Mouse (Mus musculus): ENCODE data around the gene C9orf72. TPM values are rescaled to one million over a fixed set of nuclear protein-coding genes. Genes with fewer than 3 reads are reported as not detected.
A peak's percentile ranks its signal among the peaks of the same experiment; 100 is the strongest.
"Not testable (repeated sequence)": the region's sequence is repeated elsewhere in the genome, so short reads cannot be mapped to it uniquely, and the experiment has no call there.

Gene C9orf72
- total RNA-seq (2021): 10 to 100 TPM; 22.6 to 24.9 TPM
- long read RNA-seq, experiment 1, transcript C9orf72-203 (11 exons, 3,193 nt): major isoform, 18 of 29 reads
- long read RNA-seq, experiment 1, partial matches to known transcripts: 4 of 29 reads
- long read RNA-seq, experiment 1, other reads (novel, unspliced or antisense): 7 of 29 reads
- long read RNA-seq, experiment 2, transcript C9orf72-203 (11 exons, 3,193 nt): major isoform, 9 of 12 reads
- long read RNA-seq, experiment 2, partial matches to known transcripts: 1 of 12 reads
- long read RNA-seq, experiment 2, other reads (novel, unspliced or antisense): 2 of 12 reads

DNA sequence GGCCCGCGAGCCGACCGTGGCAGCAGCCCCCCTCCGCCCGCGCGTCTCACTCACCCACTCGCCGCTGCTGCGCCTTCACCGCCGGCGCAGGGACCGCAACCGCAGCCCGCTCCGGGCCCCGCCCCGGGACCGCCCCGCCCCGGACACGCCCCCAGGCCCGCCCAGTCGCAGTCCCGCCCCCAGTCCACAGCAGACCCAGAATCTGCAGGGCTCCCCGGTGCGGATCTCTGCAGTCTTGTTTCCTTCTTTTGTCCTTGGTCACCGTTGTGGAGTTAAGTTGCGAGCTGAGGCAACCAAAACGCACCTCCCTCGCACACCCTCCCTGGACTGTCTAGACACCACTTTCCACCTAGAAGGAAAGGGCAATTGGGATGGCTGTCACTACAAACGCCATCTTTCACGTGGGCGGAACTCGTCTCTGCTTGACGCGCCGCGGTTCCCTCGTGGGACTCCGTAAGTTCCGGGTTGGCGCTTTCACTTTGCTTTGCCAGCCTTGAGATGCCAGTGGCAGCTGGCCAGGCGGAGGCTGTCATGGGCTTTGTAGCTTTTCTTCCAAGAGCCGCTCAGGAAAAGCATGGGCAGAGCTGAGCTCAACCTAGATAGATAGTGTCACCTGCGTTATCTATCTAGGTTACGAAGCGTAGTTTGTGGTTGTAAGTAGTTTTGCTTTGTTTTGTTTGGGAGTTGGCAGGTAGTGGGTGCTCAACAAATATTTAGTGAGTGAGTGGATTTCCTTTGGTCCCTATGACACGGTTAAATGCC lies at the start of gene C9orf72:
Gene C9orf72, minus strand, starts transcription at position 442 of the 762 bp plus-strand sequence.
- DNase-seq (ENCODE audit: low spot score in 2 of 2): peak; percentile 96 to 97

DNA sequence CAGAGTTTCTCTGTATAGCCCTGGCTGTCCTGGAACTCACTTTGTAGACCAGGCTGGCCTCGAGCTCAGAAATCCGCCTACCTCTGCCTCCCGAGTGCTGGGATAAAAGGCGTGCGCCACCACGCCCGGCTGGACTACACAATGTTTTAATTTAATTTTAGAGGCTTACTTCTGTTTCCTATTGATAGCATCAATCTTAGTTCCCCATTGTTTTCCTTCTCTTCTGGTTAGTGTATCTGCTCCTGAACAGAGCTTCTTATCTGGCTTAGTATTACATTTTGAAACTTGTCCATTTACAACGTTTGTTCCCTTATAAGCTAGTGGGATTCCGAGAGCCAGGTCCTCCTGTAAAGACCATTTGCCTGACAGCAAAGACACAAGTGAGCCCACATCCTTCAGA lies 33.0 kb upstream of the C9orf72 start:
- DNase-seq (ENCODE audit: low spot score in 2 of 2): no peak

DNA sequence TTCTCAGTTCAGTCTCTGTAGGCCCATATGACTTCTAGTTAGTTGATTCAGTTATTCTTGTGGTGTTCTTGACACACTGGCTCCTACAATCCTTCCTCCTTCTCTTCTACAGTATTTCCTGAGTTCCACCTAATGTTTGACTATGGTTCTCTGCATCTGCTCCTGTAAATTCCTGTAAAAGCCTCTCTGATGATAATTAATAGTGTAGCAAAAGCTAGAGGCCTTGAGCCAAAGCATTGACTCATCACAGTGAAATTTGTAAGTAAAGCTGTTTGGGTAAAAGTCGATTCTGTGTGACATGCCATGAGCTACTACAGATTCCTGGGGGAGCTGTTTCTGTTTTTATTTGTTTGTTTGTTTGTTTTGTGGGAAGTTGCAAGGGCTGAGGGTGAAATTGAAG lies 18.0 kb upstream of the C9orf72 start:
- no peak for DNase-seq (ENCODE audit: low spot score in 2 of 2)

DNA sequence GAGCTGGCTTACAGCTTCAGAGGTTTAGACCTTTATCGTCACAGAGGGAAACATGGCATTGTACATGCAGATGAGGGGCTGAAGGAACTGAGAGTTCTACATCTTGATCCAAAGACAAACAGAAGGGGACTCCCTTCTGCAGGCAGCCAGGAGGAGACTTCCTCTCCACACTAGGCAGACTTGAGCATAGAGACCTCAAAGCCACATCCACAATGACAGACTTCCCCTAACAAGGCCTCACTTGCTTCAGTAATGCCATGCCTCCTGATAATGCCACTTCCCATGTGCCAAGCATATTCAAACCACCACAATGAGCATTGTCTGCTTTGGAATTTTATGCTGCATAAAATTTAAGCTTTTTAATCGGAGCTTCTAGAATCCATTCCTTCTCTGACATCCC lies 15.8 kb upstream of the C9orf72 start:
- DNase-seq (ENCODE audit: low spot score in 2 of 2): no peak

DNA sequence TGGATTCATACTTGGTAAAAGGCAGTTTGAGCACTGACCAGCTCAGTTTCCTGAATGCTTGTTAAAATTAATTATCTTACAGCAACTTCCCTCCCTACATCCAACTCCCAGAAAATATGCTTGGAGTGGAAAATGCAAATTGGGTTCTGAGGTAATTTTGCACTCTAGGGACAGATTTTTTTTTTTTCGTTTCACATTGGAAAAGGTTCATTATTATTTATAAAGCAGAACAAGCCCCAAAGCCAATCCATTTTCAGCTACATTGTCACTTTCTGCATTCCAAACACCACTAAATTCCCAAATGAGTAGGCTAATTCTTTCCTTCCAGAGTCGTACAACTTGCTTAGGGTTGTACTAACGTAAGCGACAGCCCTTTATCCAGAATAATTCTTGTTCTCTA lies 12.7 kb upstream of the C9orf72 start:
- DNase-seq (ENCODE audit: low spot score in 2 of 2): no peak

DNA sequence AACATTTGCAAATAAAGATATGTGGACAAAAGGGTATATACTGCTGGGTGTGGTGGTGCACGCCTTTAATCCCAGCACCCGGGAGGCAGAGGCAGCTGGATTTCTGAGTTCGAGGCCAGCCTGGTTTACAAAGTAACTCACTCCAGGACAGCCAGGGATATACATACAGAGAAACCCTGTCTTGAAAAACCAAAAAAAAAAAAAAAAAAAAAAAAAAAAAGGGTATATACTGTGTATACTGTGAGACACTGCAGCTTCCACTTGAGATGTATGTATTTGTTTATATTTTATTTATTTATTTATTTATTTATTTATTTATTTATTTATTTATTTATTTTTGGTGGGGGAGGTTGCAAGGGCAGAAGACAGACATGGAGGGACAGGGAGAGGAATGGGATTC lies 12.3 kb upstream of the C9orf72 start:
- not testable (repeated sequence) for DNase-seq (ENCODE audit: low spot score in 2 of 2)

DNA sequence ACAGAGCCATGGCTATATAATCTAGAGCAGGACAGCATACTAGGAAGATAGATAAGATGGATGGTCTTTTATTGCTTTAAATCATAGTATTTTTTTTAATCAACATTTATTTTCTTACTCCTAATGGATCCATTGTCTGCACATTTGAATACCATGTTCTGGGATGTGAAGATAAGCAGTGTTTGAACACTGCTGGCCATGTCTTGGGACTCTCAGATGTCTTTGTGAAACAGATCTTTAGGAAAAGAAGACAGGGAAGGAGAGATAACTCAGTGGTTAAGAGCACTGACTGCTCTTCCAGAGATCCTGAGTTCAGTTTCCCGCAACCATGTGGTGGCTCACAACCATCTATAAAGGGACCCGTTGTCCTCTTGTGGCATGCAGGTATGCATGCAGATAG lies 10.3 kb upstream of the C9orf72 start:
- DNase-seq (ENCODE audit: low spot score in 2 of 2): no peak

DNA sequence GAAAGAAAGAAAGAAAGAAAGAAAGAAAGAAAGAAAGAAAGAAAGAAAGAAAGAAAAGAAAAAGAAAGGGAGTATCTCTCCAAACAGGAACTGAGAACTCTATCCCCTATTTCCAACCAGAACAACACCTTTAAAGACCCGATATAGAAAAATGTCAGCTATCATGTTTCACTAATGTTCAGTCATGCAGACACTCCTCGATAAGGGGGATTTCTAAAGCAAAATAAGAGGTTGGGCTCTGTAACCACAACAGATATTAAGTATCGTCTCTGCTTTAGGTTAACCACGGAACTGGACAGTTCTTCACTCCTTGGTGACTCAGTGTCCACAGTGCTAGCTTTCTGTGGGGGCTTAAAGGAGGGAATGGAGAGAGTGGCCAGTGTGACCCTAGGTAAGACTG lies 2.3 kb upstream of the C9orf72 start:
- DNase-seq (ENCODE audit: low spot score in 2 of 2): no peak

DNA sequence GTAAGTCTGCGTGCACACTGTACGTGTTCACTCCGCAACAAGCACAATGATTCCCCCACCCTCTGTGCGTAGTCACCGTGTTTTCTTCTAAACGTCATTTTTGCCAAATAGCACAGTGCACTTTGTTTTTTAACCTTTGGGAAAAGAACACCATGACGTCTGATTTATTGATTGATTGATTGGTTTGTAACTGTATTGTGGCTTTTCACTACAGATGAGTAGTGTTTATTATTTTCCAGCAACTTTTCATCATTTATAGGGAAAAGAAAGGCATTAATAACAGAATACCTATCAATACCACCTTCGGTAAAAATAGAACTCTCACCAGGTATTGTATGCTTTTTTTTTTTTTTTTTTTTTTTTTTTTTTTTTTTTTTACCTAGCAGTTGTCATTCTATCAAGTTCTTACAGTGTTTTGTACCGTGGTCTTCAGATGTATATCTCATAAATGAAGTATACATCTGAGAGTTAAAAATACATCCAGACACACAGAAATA lies 569 bp upstream of the C9orf72 start:
- DNase-seq (ENCODE audit: low spot score in 2 of 2): no peak

DNA sequence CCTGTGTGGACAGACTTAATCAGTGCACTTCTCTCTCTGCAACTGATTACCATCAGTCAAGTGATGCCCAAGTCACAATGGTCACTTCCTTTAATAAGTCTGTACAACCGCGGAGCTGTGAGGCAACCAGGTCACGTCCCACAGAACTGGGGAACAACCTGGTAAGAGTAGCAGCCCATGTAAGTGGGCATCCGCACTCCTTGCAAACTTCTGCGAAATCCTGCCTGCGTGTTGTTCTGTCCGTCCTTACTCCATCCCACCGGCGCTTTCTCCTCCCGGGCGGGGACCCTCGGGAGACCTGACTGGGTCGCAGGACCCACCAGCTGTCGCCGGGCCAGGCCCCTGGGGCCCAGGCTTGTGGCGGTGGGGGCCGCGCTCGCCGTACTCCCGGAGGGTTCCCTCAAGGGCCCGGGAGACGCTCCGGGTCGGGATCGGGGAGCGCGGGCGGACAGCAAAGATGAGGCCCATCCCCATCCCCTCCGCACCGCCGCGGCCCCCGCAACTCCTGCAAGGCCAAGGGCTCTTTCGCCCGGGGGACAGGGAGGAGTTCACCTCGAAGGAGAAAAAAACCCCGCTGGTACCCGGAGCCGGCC lies 738 bp downstream of the C9orf72 start:
- DNase-seq (ENCODE audit: low spot score in 2 of 2): peak in 1 of 2 experiments; percentile 6

DNA sequence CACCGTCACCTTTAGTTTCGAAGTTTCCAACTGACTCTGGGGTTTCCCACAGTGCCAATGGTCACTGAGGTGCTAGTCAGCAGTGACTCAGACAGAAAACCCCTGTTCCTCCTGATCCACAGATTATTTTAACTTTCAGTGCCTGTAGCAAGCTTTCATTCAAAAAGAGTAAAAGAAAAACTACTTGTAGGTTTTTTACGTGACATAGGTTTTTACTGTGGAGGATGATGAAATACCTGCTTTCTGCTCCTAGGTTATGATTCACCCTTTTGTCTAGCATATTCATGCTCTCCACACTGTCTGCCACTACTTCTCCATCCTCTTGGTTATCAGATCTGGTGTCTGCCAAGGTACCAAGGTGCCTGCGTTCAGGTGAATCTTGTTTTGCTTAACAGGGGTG lies 1.9 kb downstream of the C9orf72 start:
- DNase-seq (ENCODE audit: low spot score in 2 of 2): no peak

DNA sequence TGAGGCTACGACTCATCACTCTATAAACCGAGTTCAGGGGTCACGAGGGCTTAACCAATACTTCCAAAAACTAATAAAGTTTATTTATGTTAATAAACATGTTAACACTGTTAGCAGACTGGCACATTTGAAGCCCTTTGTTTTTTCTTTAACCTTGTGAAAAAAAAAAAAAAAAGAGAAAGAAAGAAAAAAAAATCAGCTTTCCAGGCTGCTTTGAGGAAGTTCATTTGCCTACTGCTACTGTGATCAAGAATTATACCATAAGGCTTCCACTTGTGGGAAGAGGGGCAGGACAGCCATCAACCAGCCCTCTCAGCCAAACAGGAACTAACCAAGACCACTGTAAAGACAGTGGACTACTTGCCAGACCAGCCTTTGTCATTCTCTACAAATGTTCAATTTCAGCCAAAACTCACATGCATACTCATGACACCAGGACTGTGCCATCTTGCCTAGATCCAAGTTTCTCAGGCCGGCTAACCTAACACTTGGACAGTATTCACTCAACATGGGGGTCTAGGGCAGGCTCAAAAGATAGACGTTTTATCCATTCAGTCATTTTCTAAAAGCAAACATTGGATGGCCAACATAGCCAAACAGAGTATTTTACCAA lies 2.5 kb downstream of the C9orf72 start:
- no peak for DNase-seq (ENCODE audit: low spot score in 2 of 2)

DNA sequence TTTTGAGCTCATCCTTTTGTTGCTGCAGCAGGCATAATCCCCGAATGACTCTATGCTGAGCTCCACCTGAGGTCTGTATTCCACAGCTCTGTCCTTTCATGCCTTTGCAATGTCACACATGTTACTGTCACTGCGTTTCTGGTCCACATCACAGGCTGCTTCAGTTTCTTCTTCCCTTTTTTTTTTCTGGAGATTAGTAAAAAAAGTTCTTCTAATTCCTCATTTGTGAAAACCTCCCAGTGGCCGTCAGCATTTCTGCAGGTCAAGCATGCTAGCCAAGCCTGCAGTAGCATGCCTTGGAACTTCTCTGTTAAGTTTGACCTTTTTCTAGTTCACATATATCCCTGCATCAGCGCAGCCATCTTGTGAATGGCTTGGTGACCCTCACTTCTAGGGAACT lies 4.1 kb downstream of the C9orf72 start:
- DNase-seq (ENCODE audit: low spot score in 2 of 2): no peak

DNA sequence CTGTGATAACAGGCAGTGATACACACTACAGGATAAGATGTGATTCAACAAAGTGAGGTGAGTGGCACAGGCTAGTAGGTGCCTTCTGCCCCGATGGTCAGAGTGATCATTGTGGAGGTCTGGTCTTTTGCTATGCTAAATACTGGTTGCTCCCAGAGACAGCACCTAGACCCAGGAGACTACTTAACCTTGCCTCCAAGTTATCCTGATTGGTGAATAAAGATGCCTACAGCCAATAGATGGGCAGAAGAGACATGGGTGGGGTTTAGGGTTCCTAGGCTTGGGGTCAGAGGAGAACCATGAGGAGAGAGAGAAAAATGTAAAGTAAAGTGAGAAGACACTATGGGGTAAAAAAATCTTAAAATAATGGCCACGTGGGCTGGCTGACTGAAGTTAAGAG lies 4.8 kb downstream of the C9orf72 start:
- DNase-seq (ENCODE audit: low spot score in 2 of 2): no peak

DNA sequence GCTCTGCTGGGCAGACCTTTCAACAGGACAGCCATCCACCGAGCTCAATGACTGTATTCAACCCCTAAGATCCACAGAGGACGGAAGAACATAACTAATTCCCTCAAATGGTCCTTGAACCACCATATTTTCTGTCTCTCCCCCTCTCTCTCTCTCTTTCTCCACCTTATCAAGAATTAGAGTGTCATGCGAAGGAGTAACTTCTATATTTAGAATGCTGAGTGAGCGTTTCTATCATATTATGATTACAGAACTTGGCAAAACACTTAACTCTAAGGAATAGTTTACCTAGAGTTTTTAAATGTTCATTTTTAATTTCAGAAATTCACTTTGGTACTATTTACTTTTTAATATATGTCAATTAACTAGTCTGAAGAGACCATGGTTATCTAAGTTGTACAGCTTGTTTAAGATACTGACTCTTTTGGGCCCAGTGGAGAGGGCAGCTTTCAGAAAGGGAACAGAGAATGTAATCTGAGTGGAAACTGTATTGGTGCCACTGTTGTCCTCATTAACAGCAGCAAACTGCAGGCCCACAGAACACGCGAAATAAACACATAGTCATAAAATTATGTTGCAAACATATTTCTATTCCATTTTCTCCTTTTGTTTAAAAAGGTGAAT lies 5.8 kb downstream of the C9orf72 start:
- DNase-seq (ENCODE audit: low spot score in 2 of 2): no peak

DNA sequence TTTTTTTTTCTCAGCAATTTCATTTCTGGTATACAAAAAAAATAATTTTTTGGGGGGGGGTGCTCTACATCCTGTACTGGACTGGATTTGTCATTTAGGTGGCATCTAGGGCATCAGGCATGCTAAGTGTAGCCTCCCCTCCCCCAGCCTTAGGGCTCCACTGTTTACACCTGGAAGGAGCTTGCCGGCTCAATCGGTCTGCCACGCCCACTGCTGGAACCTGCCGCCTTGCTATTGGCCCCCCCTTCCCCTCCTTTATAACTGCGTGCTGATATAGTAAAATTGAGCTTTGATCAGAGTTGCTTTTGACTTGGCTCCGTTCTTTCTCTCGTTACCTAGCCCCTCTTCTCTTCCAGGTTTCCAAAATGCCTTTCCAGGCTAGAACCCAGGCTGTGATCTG lies 21.3 kb downstream of the C9orf72 start:
- no peak for DNase-seq (ENCODE audit: low spot score in 2 of 2)

DNA sequence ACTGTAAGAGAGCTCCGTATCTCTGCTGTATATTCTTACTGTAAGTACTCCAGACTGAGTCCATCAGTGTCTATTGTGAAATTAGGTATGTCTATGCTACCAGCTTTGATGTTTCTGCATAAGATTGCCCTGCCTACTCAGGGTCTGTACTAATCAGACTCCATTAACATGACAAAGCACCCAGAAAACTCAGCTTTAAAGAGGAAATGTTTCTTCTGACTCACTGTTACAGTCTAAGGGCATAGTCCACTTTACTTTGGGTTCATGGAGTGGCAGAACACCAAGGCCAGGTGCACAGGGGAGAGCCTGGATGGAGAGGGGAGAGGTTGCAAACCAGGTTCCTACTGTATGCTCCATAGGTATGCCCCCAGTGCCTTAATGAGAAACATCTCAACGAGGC lies 22.3 kb downstream of the C9orf72 start:
- no peak for DNase-seq (ENCODE audit: low spot score in 2 of 2)

DNA sequence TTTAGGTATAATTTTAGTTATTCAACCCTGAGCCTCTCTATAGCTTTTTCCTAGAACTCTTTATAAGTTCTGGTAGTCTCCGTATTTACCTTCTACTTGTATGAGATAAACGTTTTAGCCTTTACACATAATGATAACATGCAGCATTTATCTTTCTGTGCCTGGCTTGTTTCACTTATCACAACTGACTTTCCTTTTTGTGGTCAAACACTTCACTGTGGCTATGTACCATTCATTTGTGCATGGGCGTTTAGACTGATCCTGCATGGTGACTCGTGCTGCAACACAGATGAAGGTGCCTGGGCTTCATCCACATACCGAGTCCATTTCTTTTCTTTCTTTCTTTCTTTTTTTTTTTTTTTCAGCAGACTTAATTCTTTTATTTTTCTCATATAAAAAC lies 24.3 kb downstream of the C9orf72 start:
- no peak for DNase-seq (ENCODE audit: low spot score in 2 of 2)

DNA sequence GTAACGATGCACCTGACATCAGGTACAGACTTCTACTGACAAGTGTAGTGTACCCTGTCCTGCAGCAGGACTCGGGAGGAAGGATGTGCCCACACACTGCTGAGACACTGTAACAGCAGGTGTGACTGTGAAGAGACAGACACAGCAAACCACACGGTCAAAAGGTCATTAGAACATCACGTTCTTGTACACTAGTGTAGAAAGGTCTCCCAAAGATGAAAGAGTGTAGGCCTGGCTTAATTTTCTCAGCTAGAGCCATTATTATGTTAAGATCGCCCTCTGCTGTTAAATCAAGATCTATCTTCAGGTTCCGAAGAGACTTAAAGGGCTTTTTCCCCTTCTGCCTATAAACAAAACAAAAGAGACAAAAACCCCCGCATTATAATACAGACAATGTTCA lies 33.2 kb downstream of the C9orf72 start:
- DNase-seq (ENCODE audit: low spot score in 2 of 2): no peak

DNA sequence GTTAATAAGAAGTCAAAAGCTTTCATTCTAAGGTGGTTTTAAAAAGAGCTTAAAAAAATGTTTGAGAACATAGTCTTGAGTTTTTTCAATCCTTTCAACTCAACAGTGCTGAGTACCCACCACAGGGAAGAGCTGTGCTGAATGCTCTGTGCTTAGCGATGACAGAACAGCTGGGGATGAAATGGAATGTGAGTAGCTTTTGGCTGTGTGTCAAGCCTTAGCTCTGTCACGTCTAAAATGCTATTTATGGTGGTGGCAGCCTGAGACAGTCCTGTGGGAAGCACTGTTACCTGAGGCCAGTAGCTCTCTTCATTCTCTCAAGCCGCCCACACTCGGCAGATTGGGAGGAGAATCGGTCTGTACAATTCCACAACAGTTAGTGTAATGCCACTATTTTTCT lies 36.2 kb downstream of the C9orf72 start:
- DNase-seq (ENCODE audit: low spot score in 2 of 2): no peak

DNA sequence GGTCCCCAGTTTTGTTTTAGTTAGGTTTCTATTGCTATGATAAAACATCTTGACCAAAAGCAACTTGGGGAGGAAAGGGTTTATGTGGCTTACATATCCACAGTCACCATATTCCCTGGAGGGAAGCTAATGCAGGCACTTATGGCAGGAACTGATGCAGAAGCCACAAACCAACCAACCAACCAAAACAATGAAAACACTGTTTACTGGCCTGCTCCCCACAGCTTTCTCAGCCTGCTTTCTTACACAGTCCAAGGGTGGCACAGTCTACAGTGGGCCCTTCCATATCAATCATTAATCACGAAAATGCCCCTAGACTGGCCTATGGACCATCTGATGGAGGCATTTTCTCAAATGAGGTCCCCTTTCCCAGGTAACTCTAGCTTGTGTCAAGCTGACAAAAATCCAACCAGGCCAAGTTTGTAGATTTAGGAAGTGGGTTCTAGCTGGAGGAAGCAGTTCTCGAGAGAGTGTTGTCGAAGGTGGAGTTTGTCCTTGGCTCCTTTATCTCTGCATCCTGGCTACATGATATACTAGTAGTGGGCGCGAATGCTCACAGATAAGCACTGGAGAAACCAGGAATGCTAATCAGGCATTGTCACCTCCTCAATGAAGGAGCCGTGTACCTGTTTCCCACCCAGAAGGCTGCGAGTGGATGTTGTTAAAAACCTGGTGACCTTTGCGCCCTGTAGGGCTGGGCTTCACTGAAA lies 38.2 kb downstream of the C9orf72 start:
- no peak for DNase-seq (ENCODE audit: low spot score in 2 of 2)

All from left cerebral cortex, adult 18-20 months (tissue).